Mouse (Mus musculus): ENCODE data around the gene Nat8f1. TPM values are rescaled to one million over a fixed set of nuclear protein-coding genes. Genes with fewer than 3 reads are reported as not detected.
"Not testable (repeated sequence)": the region's sequence is repeated elsewhere in the genome, so short reads cannot be mapped to it uniquely, and the experiment has no call there.

Gene Nat8f1
- polyA plus RNA-seq, 1 experiment from 2014 or later, result 22.5 TPM

DNA sequence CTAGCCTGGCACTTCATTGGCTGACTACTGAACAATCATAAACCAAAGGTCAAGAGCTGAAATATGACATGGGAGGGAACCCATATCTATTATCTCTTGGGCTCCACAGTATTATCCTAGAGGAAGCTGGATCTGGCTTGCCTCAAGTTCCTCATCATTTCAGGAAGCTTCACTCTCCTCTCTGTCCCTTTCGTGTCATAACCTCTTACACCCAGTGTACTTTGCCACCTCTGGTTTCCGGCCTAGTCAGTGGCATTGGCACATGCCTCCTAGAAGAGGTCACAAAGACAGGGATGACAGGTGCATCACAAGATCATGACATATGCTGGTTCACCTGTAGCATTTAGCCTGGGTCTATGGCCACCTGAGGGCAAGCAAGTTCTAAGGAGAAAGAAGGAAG, 13.2 kb downstream of the Nat8f1 start:
- Histone ChIP-seq H3K36me3 (replicated peaks) (no peaks in the 10 kb centered on the region), H3K9ac (no peak overlapping the region), H3K9me3 (no peaks in the 10 kb centered on the region), H3K4me2 (no peak overlapping the region), H3K4me1 (0 out of 2 replicates have a peak, but pooled peaks cover 3% of the 10 kb centered on the region), H3K27me3 (replicated peaks) (no peaks in the 10 kb centered on the region), H3K27ac (no peak overlapping the region), H3K4me3 (no peak overlapping the region)
- 93% methylated on average over 2 of the region's 2 CpGs for WGBS
- ATAC-seq (replicated peaks), result no peak

DNA sequence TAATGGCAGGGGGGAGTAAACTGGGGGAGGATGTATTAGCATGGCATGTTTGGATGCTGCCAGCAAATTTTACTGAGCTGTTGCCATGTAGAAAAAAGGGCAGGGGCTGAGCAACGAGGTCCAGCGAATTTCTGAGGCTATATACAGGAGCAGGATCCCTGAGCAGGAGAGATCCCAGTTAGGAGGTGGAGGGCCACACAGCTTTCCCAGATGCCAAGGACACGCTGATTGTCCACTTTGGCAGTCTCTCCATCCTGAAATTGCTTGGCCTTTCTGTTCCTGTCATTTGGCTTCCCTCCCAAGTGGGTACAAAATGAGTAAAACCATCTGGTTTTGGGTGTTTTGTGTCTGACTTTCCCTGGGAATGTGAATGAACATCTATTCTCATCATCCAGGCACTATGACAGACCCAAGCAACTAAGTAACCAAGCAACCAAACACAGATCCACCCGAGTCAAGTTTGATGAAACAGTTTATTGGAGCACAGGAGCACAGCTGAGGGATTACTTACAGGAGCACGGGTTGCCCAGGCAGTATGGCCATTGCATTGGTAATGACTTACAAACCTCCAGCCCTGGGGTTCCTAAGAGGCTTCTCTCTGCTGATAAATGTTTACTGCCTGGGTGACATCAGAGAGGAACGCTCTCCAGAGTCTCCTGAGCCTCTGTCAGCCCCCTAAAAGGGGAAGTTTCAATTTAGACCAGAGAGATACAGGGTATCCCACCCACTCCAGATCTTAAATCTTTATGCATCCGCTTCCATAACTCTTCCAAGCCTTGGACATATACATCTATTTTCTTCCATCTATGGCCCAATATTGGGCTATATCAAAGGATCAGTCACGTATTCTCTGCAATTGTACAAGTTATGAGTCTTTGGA, 16.7 kb downstream of the Nat8f1 start:
- not testable (repeated sequence) for H3K4me1 ChIP-seq; H3K4me3 ChIP-seq; H3K36me3 ChIP-seq (replicated peaks); H3K27me3 ChIP-seq (replicated peaks); H3K4me2 ChIP-seq; H3K9me3 ChIP-seq; H3K9ac ChIP-seq; ATAC-seq (replicated peaks); H3K27ac ChIP-seq
- WGBS, result 72% methylated on average over 7 of the region's 8 CpGs

DNA sequence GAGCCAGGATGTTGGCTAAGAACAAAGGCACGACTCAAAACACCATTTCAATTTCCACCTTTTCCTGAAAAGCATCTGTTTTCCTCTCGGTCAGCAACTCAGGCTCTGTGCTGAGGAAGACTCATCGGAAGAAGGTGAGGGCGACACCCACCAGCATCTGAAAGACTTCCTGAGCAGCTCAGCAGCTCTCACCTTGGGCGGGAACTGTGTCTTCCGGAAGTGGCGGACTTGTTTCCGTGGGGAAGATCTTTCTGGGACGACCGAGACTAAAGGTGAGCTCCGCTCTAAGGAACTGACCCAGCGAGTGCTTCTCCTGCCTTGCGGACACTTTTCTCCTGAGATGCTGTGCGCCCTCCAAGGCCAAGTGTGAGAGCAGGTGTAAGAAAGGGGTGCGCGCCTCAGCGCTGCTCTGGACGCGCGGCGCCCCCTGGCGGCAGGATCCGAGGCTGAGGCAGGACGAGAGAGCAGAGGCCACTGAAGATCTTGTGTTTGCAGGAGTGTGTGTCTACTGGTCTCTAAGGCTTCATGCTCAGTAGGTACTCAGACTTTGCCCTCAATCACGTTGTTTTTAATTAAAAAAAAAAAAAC, 20.3 kb downstream of the Nat8f1 start:
- WGBS, result 72% methylated on average over 25 of the region's 25 CpGs
- not testable (repeated sequence) for H3K9ac ChIP-seq; H3K4me3 ChIP-seq; ATAC-seq (replicated peaks); H3K27ac ChIP-seq; H3K27me3 ChIP-seq (replicated peaks); H3K4me1 ChIP-seq; H3K9me3 ChIP-seq; H3K4me2 ChIP-seq; H3K36me3 ChIP-seq (replicated peaks)

DNA sequence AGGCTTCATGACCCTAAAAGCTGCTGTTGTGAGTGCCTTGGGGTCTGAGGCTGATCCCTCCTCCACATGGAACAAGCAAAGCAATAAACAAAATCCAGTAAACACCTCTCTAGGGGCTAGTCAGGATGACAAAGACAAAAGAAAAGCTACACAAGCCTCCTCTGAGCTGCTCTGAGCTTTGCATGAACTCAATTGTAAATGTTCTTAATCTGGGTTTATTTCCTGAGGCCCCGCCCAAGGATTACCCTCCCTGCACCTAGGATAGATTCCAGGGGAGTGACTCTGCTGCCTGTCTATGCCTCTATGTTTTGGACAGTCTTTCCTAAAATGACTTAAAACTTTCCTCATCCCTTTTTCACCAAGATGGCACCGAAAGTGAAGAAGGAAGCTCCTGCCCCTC, 26.5 kb downstream of the Nat8f1 start:
- 79% methylated on average over 2 of the region's 2 CpGs for WGBS
- ATAC-seq (replicated peaks), result no peak

DNA sequence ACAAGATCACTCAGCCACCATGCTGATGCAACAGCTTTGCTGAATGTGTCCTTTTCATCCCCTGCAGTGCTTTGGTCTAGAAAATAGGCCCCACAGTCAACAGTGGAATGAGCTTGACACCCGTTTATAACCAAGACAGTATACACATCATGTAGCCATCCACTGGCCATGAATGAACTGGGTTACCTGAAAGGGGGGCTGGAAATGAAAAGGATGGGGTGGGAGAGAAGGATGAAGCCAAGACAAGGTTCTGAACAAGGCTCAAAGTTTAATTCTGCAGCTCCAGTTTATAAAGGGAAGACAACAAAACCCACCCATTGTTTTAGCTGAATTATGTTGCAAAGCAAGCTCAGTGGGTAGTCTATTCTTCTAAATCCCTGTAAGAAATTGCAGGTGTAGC, 31.2 kb downstream of the Nat8f1 start:
- Histone ChIP-seq H3K4me2 (no peak overlapping the region), H3K27me3 (replicated peaks) (no peaks in the 10 kb centered on the region), H3K9ac (no peak overlapping the region), H3K9me3 (peaks cover 15% of the 10 kb centered on the region), H3K27ac (no peak overlapping the region), H3K36me3 (replicated peaks) (no peaks in the 10 kb centered on the region), H3K4me1 (no peaks in the 10 kb centered on the region), H3K4me3 (no peak overlapping the region)
- 88% methylated on average over 1 of the region's 1 CpGs for WGBS
- ATAC-seq (replicated peaks), result no peak

More for the DNA sequence above, 26.5 kb downstream of the Nat8f1 start:
- Histone ChIP-seq H3K9ac (no peak overlapping the region), H3K27ac (no peak overlapping the region), H3K36me3 (replicated peaks) (no peaks in the 10 kb centered on the region), H3K4me1 (no peaks in the 10 kb centered on the region), H3K9me3 (peaks cover 4% of the 10 kb centered on the region; the same call in 1 of the 2 replicates), H3K4me2 (no peak overlapping the region), H3K4me3 (no peak overlapping the region), H3K27me3 (replicated peaks) (no peaks in the 10 kb centered on the region)

DNA sequence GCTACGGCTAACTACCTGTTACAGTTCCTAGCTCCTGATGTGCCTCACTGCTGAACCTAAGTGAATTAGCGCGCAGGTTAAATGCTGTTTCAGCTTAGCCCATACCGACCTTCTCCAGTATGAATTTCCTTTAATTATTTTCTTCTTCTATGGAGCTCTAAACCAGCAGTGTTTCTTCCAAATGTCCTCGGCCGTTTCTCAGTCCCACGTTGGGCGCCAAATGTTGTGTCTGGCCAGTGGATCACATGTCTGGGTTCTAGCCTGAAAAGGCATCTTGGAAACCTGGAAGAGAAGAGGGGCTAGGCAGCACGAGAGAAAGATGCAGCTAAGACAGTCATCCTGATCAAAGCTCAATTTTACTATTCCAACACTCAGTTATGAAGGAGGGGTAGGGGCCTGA, 32.2 kb downstream of the Nat8f1 start:
- not testable (repeated sequence) for H3K36me3 ChIP-seq (replicated peaks); H3K4me1 ChIP-seq; H3K4me2 ChIP-seq; H3K4me3 ChIP-seq; H3K27me3 ChIP-seq (replicated peaks); ATAC-seq (replicated peaks); H3K27ac ChIP-seq; H3K9ac ChIP-seq
- peaks cover 15% of the 10 kb centered on the region for H3K9me3 ChIP-seq
- WGBS, result 95% methylated on average over 9 of the region's 9 CpGs

DNA sequence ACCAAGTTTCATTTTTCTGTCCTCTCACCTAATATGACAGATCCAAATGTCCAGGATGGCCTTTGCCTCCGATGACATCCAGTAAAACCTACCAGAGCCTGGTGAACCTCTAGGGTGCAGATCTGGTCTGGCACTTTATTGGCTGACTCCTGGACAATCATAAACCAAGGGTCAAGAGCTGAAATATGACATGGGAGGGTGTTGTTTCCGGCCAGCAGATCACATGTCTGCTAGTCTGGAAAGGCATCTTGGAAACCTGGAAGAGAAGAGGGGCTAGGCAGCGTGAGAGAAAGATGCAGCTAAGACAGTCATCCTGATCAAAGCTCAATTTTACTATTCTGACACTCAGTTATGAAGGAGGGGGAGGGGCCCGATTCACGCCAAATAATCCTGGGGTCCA, 46.5 kb downstream of the Nat8f1 start, which contains the start of gene Nat8f2:
Nat8f2 (minus strand) TSS at position 153 of the 400 bp plus-strand sequence.
- H3K36me3 ChIP-seq (replicated peaks); H3K9me3 ChIP-seq; H3K4me3 ChIP-seq; ATAC-seq (replicated peaks); H3K27me3 ChIP-seq (replicated peaks); H3K4me1 ChIP-seq; H3K9ac ChIP-seq; H3K4me2 ChIP-seq; H3K27ac ChIP-seq: not testable (repeated sequence)
- WGBS, result 92% methylated on average over 5 of the region's 5 CpGs

DNA sequence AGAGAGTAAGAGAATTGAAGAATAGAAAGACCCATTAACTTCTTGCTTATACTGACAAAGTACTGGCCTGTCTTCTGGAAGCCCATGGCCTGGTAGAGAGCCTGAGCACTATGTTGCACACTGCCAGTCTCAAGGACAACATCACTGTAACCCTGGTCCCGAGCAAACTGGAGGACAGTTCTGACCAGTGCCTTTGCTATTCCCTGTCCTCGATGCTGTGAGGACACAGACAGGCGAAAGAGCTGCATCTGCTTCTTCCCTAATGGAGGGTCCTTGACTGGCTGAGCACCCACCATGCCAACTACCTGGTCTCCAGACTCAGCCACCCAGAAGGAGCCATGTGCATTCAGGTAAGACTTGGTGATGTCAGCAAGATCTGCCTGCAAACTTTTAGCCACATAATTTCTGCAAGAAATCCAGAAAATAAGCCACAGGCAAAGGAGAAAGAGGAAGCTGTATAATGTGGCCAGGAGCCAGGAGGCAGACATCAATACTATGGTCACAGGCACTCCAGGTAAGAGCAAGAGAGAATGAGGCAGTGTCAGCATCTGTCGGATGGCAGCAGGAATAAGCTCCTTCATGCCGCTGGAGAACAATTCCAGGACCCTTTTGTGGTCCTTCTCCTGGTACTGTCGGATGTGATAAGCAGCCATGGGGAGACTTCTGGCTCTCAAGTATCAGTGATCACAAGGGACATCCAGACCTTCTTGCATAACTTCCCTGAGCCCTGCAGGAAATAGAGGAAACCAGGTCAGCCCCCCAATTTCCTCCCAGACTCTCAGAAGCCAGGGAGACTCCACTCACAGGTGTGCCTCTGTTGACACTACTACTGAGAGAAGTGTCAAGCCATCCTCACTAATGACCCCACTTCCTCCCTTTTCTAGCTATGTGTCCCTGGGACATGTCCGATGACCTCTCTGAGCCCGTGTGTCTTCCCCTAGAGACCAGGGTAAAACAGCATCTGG, 47.5 kb downstream of the Nat8f1 start:
- no peaks in the 10 kb centered on the region for H3K4me1 ChIP-seq
- H3K27me3 ChIP-seq (replicated peaks), result no peaks in the 10 kb centered on the region
- H3K36me3 ChIP-seq (replicated peaks), result no peaks in the 10 kb centered on the region
- H3K4me2 ChIP-seq, result no peak overlapping the region
- H3K27ac ChIP-seq, result no peak overlapping the region
- ATAC-seq (replicated peaks), result no peak
- no peaks in the 10 kb centered on the region for H3K9me3 ChIP-seq
- WGBS, result 84% methylated on average over 8 of the region's 8 CpGs
- H3K9ac ChIP-seq, result no peak overlapping the region
- no peak overlapping the region for H3K4me3 ChIP-seq

DNA sequence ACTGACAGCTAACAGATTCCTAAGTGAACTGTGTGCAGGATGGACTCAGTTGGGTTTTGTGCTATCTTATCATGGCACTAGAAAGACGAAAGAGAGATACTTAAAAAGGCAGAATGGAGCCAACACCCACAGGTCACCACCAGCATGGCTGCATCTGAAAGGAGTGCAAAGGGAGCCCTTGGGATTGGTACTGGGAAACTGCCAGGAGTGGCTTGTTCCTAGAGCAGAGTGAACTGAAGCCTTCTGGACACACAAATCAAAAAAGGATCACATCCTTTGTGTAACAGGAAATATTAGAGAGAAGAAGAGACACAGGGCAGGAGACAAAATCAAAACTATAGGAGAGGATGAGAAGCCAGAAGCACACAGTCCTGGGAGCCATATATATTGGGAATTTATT, 48.5 kb downstream of the Nat8f1 start:
- H3K27me3 ChIP-seq (replicated peaks); H3K4me2 ChIP-seq; H3K36me3 ChIP-seq (replicated peaks); H3K4me1 ChIP-seq; H3K9ac ChIP-seq; H3K4me3 ChIP-seq; H3K27ac ChIP-seq; H3K9me3 ChIP-seq; ATAC-seq (replicated peaks): not testable (repeated sequence)
- WGBS, result 72% methylated on average over 1 of the region's 1 CpGs

DNA sequence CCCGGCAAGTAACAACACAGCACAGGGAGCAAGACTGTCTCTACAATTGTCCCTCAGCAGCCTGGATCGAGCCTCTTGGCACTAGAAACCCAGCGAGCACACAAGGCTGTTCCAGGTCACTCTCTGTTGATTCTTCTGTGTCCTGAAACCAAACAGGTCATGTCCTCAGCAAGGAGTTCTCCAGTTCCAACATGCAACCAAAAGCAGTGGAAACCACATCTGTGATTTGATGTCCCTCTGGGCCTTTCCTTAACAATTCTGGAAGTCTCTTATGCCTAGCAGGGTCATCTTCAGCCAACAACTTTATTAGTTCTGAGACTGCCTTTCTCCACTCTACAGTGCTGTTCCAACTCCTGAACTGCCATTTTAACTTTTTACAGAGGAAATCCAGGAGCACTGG, 49.3 kb downstream of the Nat8f1 start:
- H3K27me3 ChIP-seq (replicated peaks); H3K9ac ChIP-seq; H3K4me1 ChIP-seq; H3K4me2 ChIP-seq; H3K4me3 ChIP-seq; ATAC-seq (replicated peaks); H3K27ac ChIP-seq; H3K9me3 ChIP-seq; H3K36me3 ChIP-seq (replicated peaks): not testable (repeated sequence)
- WGBS, result 81% methylated on average over 3 of the region's 3 CpGs

DNA sequence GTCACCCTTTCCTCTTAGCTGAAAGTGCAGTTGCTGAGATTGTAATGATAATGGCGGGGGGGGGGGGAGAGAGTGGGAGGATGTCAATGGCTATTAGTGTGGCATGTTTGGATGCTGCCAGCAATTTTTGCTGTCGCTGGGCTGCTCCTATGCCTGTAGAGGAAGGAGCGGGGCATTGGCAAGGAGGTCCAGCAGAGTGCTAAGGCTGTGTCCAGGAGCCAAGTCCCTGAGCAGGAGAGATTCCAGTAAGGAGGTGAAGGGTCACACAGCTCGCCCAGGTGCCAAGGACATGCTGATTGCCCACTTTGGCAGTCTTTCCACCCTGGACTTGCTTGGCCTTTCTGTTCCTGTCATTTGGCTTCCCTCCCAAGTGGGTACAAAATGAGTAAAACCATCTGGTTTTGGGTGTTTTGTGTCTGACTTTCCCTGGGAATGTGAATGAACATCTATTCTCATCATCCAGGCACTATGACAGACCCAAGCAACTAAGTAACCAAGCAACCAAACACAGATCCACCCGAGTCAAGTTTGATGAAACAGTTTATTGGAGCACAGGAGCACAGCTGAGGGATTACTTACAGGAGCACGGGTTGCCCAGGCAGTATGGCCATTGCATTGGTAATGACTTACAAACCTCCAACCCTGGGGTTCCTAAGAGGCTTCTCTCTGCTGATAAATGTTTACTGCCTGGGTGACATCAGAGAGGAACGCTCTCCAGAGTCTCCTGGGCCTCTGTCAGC, 50.4 kb downstream of the Nat8f1 start:
- not testable (repeated sequence) for H3K36me3 ChIP-seq (replicated peaks); ATAC-seq (replicated peaks); H3K9ac ChIP-seq; H3K4me2 ChIP-seq; H3K4me3 ChIP-seq; H3K9me3 ChIP-seq; H3K27me3 ChIP-seq (replicated peaks); H3K4me1 ChIP-seq; H3K27ac ChIP-seq
- 67% methylated on average over 5 of the region's 7 CpGs for WGBS

DNA sequence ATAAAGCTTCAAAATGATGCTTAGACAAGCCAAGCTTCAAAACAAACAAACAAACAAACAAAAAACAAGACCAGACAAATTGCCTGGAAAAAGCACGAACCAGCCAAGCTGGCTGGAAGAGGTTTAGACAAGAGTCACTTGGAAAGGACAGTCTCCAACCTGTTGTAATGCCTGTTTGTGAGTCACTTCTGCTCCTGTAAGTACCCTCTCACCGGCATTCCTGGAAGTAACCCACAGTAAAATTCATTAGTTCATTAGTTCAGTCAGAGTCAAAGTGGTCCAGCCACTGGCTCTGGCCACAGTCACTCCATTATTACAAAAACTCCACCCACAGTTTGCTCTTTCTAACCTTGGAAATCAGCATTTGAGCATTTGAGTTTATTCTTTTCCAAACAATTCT, 51.6 kb downstream of the Nat8f1 start:
- no peak overlapping the region for H3K4me3 ChIP-seq
- no peak for ATAC-seq (replicated peaks)
- WGBS, result 89% methylated on average over 2 of the region's 2 CpGs
- no peaks in the 10 kb centered on the region for H3K27me3 ChIP-seq (replicated peaks)
- H3K9ac ChIP-seq, result no peak overlapping the region
- no peak overlapping the region for H3K4me2 ChIP-seq
- no peak overlapping the region for H3K27ac ChIP-seq
- no peaks in the 10 kb centered on the region for H3K36me3 ChIP-seq (replicated peaks)
- no peaks in the 10 kb centered on the region for H3K4me1 ChIP-seq
- H3K9me3 ChIP-seq, result no peaks in the 10 kb centered on the region
